Mouse (Mus musculus): ENCODE results near the gene E2f1.

E2f1 gene

DNA sequence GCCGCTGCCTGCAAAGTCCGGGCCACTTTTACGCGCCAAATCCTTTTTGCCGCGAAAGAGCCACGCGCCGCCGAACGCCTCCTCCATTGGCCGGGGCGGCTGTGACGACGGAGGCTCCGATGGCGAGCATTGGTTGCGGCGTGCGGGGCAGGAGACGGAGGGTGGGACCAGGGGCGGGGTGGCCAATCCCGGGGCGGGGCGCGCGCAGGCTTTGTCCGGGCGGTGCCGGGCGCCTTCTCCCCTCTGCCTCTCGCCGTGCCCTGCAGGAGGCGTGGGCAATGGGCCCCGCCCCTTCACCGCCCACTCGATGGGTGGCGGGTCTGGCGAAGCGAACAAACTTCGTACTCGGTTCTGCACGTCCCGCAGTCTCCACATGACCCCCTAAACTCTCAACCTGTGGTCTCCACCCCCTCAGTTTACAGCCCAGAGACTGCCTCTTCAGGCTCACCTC is at the start of gene E2f1:
Gene E2f1, minus strand, starts transcription at position 57 of the 451 bp plus-strand sequence.
- peak; percentile 96 for DNase-seq

DNA sequence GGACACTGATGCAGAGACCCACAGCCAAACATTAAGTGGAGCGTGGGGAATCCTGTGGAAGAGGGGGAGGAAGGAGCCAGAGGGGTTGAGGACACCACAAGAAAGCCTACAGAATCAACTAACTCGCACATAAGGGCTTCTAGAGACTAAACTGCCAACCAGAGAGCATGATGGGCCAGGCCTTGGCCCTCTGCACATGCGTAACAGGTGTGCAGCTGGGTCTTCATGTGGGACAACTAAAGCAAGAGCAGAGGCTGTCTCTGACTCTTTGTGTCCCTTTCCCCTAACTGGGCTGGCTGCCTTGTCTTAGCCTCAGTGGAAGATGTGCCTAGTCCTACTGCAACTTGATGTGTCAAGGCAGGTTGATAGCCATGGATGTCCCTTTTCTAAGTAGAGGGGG is 47.4 kb upstream of the E2f1 start:
- no peak for DNase-seq

DNA sequence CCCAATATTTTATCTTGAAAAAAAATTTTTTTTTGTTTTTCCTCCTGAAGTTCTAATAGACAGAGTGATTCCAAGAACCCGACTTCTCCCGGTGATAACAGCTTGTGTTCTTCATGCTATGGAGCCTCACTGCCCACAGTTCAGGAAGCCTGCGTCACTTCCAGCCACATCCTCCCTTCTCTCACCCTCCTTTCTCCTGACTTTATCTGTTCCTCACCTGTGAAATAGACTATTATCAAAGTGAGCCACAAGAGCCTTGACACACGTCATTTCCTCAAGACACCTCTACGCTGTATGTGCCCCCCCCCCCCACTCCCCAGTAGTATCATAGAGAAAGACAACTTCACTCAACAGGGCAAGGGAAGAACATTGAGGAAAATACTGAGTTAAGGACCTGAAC is 46.0 kb upstream of the E2f1 start:
- DNase-seq = no peak

DNA sequence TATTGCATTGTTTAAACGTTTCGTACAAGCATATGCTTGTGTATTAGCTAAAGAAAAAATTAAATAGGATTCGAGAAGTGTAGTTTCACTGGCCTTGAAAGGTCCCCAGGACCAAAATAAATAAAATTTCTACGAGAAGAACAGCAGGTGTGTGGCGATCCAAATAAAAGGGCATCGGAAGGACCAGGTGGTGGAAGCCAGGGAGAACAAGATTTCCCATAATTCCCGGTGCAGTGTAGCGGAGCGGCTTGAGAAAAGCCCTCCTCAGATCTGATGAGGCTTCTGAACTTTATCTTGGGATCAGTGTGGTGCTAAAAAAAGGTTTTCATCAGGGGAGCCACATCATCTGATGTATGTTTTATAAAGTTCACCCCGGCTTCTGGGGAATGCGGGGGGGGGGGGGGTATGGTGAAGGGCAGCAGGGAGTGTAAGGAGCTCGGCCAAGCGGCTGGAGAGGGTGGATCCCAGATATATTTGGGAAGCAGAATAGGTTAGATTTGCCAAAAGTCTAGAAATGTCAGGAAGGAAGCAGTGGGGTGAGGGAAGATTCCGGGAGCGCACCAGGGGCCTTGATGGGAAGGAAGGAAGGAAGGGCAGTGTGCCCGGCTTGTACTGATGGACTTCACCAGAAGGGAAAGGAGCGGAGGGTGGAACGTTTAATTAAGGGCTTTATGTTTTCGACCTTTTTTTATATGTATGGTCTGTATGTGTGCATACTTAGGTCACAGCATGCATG is 45.3 kb upstream of the E2f1 start:
- no peak for DNase-seq

DNA sequence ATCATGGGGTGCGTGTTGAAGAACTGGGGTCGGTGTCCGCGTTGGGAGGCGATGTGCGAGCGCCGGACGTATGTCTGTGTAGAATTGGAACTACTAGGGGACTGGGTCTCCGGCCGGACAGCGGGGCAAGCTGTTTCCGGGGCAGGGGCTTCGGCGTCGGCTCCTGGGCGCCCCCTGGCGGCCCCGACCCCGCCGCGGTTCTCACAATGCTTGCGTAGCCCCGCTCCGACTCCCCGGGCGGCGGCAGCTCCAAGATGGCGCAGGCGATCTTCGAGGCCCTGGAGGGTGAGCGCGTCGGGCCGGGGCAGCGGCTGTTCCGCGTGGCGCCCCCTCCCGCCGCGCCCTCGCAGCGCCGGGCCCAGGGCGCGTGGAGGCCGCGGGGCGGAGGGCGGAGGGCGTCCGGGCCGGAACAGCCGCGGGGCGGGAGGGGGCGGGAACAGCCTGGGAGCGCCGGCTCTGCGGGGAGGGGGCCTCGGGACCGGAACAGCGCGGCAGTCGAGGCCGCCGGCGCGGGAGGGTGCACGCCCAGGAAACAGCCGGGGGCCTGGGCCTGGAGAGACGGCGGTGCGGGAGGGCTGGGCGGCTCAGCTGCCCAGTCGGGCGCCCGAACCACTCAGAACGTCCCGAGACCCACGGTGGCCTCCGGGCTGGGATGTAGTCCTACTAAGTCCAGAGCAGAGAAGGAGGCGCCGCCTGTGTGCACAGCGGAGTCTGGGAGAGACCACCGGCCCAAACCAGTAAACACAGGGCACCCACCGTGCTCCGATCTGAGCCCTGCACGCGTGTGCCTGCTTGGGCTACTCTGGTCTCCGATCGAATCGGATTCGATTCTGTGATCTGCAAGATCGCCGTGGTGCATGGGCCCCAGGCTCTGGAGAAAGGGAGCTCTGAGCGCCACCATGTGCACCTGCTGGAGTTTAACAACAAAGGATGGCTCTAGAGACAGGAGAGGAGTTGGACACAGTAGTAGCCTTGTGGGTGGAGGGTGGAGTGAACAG is 43.7 kb upstream of the E2f1 start, which contains the start of the genes Zfp341 and 4930519P11Rik:
Gene Zfp341, plus strand, starts transcription at position 180 of the 998 bp plus-strand sequence.
Gene 4930519P11Rik, minus strand, starts transcription at position 320 of the 998 bp plus-strand sequence.
- DNase-seq = peak; percentile 93

DNA sequence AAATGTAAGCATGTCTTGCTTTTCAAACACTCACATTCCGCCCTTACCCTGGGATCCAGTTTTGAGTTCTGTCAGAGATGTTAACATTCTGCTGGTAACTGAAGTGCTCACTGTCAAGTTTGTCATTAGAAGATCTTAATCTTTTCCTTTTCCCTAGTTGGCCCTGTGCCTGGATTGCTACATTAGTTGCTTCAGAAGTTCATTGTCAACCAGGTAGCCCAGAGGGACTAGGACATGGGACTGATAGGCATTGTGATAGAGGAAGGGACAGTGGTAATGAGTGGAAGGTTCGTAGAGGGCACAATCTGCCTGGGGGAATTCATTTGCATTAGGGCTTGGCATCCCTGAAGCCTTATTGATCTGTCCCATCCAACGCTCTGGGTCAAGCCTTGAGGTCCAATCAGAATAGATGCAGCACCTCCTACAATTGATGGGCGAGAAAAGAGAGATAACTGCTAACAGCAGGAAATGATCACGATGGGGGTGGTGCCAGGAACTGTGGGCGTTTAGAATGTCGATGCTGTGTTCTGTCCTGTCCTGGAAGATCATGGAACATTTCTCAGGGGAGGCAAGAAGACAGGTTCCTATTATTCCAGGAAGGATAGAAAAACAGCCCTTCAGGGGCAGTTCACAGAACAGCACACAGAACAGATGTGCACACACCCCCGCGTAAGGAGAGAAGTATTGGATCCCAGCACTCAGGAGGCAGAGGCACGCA is 39.5 kb upstream of the E2f1 start:
- DNase-seq = no peak

DNA sequence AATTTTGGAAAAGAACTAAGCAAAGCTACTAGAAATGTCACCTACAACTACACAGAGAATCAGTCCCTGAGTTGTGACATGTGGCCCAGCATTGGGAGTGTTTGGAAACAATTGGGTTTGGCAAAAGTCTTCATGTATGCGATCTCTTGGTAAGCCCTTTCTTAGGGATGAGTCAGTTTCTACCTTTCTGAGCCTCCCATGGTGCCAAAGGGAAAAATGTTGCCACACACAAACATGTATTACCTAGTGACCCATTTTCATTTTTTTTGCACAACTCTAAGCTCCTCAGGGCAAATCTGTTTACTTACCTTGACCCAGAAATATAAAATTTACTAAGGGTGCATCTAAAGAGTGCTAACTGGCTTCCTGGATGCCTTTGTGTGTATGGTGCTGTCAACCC is 37.3 kb upstream of the E2f1 start:
- no peak for DNase-seq

DNA sequence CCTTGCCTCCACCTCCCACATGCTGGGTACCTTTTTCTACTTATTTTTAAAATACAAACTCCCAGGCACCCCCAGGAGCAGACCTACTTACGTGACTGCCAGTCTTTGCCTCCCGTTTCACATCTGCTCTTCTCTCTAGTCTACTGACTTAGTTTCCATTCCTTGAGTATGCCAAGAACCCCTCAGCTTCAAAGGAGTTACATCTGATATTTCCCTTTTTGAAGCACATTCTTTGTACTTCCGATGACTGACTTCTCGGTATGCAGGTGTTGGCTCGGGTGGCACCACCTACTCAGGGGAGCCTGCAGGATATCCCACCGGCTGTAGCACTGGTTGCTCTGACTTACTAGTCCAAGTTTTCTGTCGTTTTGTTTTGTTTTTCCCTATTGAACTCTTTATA is 34.5 kb upstream of the E2f1 start:
- DNase-seq = no peak

DNA sequence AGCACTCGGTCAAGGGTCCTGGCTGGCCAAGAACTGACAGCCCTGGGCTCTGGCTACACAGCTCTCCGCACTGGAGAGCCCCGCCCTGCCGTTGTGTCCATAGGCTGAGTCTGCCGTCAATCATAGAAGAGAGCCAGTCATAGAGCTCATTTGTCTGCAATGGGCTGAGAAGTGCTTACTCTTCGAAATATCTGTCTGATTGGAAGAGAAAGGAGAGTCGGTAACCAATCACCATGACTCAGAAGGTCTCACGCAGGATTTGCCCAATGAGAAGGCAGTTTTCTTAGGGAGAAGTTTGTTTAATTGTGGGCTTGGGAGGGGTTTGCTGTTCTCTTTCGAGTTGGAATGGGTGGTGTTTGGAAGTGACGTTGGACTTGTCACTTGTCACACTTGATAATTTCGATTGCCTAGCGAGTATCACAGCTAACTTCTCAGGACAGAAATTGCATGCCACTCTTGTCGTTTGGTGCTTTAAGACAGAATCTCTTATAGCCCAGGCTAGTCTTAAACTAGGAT is 34.0 kb upstream of the E2f1 start, which contains the start of gene Pxmp4:
Gene Pxmp4, minus strand, starts transcription at position 71 of the 516 bp plus-strand sequence.
- DNase-seq = peak; percentile 99

DNA sequence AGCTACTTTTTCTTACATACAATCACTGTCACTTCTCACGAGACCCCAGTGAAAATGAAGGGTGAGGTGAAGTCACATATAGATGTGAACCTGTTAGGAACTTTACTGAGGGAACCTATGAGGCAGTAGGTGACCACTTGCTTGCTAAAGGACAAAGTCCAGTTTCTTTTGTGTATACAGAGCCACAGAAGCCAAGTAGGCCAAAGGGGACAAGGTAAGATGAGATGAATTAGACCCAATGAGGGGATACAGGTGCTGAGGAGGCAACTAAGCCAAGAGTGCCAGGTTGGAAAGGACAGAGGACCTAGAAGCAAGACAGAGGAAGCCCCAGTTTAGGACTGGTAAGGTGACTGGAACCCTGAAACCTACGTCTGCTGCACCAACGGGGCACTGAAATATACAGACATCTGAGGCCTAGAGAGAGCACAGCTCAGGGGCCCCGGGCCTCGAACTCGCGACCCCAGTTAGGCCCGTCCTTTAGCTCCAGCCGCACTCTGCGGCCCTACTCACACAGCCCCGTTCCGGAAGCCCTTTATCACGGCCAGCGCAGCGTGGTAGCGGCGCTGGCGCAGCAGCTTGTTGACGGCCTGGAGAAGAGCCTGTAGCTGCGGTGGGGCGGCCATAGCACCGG is 33.4 kb upstream of the E2f1 start:
- DNase-seq = no peak

DNA sequence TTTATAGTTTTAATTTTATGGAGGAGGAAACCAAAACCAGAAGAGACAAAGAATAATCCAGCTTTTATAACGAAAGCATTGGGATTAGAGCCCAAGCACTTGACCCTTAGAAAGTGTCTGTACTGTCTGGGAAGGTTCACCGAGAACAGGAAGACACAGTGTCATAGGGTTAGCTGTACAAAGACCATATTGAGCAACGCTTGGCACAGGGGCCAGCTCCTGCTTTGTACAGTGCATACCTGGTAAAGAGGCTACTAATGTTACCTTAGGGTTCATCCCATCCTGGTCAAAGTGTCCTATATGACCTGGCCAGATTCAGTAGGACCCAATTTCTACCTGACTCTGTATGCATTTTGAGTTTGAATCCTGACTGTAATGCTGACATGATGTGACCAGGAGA is 31.6 kb upstream of the E2f1 start:
- no peak for DNase-seq

DNA sequence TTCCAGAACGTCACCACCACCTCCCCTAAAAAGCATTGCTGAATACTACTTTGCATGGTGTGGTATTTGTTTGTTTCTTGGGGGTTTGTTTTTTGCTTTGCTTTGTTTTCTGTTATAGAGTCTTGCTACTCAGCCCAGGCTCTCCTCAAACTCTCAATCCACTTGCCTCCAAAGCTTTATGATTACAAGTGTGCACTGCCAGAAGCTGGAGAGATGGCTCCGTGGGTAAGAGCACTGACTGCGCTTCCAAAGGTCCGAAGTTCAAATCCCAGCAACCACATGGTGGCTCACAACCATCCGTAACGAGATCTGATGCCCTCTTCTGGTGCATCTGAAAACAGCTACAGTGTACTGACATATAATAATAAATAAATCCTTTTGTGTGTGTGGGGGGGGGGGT is 30.9 kb upstream of the E2f1 start:
- DNase-seq = no peak

DNA sequence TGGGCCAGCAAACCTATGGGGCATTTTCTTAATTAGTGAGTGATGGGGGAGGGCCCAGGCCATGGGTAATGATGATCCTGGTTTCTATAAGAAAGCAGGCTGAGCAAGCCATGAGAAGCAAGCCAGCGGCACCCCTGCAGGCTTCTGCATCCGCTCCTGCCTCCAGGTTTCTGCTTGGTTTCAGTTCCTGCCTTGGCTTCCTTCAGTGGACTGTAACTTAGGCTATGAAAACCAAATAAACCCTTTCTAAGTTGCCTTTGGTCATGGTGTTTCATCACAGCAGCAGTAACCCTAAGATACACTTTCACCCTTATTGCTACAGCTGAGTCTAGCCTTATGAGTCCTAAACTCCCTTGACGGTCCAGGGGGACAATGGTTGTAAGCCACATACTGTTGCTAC is 27.7 kb upstream of the E2f1 start:
- no peak for DNase-seq

DNA sequence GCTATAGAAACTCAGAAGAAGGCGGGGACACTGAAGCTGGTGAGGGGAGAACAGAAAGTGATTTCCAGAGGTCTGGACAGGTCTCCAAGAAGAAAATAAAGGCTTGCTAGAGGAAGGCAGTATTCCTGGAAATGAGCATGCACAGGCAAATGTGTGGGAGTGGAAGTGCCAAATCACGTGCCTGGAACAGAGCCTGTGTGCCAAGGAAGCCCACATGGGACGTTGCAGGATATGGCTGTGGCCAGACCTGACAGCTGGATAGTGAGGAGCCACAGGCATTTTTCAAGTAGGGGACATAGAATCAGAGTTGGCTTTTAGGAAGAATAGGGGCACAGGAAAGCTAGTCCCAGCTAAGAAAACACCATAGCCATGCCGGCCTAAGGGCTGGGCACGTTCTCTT is 26.1 kb upstream of the E2f1 start:
- no peak for DNase-seq

DNA sequence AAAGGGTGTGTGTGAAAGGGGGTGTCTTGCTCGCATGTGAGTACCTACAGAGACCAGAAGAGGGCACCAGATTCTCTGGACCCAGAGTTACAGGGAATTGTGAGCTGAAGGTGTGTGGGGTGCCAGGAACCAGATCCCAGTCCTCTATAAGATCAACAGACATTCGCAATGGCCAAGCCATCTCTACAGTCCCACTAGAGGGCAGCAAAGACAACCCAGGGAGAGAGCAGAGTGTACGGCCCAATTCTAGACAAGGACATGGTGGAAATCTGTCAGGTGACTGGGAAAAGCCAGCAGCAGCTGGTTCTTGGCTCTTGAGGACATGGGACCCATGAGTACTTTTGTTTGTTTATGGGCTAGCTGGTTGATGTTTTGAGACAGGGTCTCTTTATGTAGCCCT is 23.3 kb upstream of the E2f1 start:
- peak; percentile 70 for DNase-seq

DNA sequence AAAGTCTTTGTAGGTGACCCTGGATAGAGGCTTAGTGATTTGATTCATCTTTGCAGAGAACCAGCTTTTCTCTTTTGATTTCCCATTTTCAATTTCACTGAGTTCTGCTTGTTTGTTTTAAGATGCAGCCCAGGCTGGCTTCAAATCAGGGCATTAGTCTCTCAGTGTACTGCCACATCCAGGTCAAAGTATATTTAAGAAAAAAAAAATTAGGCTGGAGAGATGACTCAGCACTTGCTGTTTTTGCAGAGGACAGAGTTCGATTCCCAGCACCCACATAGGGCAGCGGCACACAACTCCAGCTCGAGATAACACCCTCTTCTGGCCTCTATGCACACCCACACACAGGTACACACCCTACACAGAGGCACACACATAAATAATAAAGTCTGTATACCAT is 21.5 kb upstream of the E2f1 start:
- no peak for DNase-seq

DNA sequence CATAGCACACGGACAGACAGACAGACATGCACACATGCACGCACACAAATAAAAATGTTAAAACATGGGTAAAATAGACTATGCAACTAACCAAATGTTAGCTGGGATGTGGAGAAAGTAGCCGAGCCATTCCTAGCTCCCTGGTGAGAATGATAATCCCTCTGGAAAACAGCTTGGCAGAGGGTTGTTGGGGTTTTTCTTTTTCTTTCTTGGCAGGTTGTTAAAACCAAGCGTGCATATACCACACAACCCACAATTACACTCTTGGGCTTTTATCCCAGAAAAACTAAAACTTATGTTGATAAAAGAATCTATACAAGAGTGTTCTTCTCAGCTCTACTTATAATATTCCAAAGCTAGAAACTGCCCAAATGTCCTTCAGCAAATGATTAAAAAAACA is 19.4 kb upstream of the E2f1 start:
- no peak for DNase-seq

DNA sequence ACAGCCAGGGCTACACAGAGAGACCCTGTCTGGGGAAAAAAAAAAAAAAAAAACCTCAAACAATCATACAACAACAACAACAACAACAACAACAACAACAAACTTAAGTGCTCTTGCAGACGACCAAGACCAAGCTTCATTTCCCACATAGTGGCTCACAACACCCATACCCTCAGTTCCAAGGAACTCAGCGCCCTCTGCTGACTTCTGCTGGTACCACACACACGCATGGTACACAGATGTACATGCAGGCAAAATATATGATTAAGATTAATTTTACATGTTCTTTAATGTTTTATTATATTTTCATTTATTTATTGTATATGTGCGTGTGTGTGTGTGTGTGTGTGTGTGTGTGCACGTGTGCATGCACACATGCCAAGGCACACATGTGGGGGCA is 16.7 kb upstream of the E2f1 start:
- DNase-seq = peak; percentile 57

DNA sequence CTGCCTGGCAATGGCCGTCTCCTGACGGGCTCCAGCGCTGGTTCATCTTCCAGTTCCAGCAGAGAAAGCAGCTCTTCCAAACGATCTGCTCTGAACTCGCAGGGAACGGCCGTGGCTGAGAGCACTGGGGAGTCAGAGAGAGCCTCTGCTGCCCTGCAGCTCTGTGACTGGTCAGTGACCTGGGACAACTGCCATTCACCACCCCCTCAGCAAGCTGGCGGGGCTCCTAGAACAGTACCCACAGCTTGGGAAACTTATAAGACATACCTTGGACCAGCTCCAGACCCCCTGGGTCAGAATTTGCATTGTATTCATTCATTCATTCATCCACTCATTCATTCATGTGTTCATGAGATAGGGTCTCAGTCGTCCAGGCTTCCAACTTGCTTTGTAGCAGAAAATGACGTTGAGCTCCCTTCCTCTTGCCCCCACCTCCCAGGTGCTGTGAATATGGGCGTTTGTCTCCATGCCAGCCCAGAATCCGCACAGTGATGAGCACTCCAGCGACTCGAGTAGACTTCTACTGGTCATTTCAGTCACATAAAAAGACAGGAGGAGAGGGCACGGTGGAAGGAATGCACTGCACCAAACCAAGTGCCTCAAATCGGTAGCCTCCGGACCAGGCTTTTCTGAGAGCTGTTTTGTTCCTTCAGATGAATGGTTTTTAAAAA is 15.4 kb upstream of the E2f1 start:
- DNase-seq = no peak

DNA sequence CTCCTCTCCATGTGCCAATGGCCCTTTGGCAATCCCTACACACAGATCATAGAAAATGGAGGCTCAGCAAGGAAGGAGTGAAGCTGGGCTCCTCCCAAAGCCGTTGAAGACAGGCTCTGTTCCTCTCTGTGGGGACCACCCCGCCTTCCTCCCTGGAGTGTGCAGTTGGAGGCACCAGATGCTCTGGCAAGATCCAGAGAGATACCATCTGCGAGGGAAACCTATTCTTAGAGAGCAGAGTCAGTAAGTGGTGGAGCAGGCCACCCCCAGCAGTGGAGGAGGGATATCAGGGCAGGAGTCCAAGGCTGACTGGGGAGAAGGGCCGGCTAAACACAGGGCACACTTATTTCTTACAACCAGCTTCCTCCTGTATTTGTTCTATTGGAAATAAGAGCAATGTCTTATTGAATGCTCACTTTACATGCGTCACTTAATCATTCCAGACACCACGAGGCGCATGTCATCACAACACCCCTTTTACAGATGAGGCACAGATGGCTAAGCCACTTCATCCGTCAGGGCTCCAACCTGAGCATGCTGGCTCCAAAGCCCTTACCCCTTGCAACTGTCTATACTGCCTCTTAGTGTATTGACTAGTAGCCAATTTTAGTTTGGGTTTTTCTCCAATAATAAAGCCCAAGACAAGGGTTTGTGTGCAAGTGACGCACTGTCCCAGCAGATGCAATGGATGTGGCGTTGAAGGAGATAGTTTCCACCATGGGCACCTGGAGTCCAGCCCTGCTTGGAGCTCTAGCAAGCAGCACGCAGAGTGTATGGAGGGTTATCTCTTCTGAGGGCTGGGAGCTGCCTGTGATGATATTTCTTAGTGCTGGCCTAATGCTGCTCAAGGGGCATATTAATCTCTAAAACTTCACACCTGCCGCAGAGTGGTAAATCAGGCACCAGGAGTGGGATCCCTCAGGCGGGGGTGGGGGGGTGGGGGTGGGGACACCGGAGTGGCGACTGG is 14.5 kb upstream of the E2f1 start:
- peak; percentile 56 for DNase-seq
